Mouse (Mus musculus) NIH3T3 (cell line): ENCODE data around the gene Sin3a.

Experiments
- DNase-seq: peaks from one replicate; pipeline ENCODE4 v3.0.0-alpha.2; 2012; ENCODE audit warnings: low read depth

The Sin3a gene

DNA sequence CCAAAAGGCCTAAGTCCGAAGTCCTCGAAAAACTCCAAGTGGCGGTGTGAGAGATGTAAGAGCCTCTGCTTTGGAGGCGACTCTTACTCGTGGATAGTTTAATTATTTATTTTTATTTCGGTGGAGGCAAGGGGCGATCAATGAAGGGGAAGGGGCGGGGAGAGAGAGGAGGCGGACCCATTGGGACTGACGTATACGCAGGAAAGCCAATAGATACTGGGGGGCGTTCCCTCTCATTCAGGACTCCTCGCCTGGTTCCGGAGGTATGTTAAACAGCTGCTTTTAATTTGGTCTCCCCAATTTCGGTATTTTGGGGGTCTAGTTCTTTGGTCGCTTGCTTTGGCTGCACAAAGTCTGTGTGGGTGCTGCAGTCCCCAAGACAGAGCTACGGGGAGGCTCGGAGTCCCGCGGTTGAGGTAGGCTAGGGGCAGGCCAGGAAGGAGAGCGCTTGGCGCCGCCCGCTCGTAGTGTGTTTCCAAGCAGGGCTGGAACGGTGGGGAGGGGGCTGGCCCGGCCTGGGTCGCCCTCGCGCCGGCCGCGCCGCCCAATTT lies at the start of gene Sin3a:
Gene Sin3a, plus strand, starts transcription at position 240 of the 551 bp plus-strand sequence.
- peak; percentile 80 for DNase-seq

DNA sequence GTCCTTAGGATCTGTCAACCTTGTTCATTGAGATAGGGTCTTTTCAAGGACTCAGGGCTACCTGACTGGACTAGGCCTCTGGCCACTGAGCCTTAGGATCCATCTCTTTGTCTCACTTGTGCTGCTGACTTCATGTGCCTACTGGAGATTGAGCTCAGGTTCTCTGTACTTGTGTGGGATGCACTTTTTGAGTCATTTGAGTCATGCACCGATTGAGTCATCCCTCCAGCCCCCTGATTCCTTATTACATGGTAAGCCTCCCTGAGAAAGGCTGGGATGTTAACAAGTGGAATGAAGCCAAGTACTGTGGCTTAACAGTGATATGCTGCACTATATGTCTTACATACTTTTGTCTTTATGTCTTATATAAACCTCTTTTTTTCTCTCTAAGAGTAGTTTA lies 40.1 kb upstream of the Sin3a start:
- peak; percentile 73 for DNase-seq

- peak; percentile 82 for DNase-seq
Observed at GRCm38 (mm10) chr9:57056237-57056636, 15.6 kb upstream of the Sin3a start.

DNA sequence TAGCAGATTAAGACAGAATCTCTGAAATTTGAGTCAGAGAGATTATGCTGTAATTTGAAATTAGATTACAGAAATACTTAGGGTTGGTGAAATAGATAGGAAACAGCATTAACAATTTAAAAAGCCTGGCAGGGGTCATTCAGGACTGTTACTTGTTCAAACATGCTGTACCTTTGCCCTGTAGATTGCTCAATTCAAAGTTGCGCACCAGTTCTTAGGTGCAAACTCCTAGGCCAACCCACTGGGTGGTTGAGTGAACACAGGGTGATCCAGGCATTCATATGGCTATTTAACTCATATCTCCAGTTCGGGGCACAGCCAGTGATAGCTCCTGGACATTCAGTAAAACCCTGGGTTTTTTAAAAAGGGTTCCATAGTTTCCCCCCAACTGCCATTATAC lies 7.7 kb upstream of the Sin3a start:
- no peak for DNase-seq

GRCm38 (mm10) chr9:57068266-57068665 lies 3.6 kb upstream of the Sin3a start:
- DNase-seq: no peak

DNA sequence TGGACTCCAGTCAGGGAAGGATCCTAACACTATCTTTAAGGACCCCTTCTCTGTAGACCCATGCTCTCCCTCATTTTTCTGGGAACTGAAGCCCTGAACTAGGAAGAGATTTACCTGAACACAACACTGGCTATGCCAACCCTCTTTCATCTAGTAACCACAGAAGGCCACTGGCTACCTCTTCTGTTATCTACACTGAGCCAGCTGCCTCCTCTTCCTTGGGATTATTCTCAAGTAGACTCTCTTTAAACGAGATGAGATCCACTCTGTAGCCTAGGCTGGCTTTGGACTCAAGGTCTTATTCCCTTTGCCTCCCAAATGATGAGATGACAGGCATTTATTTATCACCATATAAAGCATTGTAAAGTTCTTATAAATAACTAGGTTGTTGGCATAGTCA lies 1.6 kb upstream of the Sin3a start:
- DNase-seq: no peak

DNA sequence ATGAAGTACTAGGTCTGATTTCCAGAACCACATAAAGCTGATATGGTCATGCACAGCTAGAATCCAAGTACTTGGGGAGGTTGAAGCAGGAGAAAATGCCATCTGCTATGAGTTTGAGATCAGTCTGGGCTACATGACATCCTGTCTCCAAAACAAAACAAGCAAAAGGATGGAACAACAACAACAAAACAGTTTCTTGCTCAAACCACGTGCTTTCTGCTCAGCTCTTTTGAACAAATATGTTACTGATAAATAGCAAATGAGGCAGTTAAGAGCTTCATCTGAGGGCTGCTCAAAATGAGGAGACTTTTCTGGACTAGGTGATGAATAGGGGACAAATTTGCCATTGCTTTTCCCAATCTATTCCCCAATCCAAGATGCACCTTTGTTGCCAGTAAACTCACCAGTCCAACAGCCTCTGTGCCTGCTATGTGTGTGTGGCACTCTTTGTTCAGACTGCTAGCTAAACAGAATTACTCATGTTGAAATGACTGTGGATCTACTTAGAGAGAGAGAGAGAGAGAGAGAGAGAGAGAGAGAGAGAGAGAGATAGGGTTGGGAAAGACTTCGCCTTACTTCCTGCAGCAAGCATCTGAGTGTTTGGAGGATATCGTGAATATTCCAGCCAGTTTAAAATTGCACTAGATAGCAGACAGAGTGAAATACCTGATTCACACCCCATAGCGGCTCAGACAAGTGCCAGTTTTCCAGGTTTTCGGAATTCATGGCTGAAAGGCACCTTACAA lies 867 bp upstream of the Sin3a start:
- DNase-seq: peak; percentile 12

GRCm38 (mm10) chr9:57072526-57072988 lies 717 bp downstream of the Sin3a start:
- DNase-seq: no peak

GRCm38 (mm10) chr9:57072989-57073789 lies 1.3 kb downstream of the Sin3a start:
- peak; percentile 98 for DNase-seq

GRCm38 (mm10) chr9:57073790-57074094 lies 1.9 kb downstream of the Sin3a start:
- DNase-seq: no peak

- peak; percentile 54 for DNase-seq
Observed at GRCm38 (mm10) chr9:57074171-57074821, 2.5 kb downstream of the Sin3a start.

DNA sequence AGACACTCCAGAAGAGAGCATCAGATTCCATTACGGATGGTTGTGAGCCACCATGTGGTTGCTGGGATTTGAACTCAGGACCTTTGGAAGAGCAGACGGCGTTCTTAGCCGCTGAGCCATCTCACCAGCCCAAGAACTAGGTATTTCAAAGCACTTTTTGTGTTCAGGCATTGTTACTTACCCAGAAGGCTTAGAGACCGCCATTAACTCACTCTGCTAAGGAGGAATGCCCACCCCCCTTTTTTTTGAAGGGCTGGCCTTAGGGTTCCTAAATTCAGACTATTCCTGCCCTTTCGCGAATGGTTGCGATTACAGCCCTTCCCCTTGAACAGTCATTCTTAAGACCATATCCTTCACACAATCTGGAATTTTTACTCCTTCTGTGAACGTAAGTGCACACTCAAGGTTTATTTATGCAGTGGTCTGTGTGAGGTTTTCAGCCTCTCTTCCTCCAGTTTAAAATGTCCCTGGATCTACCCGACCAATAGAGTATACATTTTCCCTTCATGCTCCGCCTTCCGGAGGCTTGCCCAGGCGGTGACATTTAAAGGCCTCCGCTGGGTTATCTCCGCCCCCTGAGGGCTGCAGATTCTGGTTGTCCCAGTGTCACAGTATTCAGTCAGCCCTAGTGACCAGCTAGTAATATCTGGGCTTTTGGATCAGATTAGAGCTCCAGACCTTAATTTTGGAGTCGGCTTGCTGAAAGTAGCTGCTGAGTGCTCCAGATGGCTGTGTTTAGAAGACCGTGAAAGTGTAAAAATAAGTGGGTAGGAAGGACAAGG lies 3.2 kb downstream of the Sin3a start:
- DNase-seq: peak; percentile 77

DNA sequence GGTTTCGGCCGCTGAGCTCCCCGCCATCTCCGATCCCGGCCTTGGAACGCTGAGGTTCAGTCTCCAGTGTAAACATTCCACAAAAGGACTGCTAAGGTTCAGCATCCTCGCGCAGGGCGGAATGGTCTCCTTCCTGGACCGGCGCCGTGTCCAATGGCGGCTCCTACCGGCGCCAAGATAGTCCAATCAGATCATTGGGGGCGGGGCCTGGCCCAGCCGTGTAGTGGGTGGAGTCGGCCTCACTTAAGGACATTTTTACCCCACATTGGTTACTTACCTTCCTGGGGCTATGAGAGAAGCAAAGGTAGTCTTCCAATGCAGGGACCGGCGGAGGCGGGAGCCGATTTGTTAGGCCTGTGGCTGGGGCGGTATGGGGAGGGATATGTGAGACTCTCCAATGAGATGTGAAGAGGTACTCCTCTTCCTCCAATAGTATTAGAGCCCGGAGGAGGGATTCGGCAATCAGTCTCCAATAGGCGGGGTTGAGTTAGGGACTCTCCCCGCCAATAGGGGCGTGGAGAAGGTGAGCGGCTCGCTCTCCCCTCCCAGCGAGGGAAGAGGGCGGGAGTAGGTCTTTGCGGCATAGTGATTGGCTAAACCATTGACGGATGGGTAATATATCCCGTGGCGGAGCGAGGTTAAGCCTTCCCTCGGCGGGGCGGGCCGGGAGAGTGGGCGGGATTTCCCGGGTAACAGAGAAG lies 4.0 kb downstream of the Sin3a start:
- DNase-seq: peak; percentile 97

GRCm38 (mm10) chr9:57076701-57077660 lies 5.1 kb downstream of the Sin3a start:
- peak; percentile 90 for DNase-seq

DNA sequence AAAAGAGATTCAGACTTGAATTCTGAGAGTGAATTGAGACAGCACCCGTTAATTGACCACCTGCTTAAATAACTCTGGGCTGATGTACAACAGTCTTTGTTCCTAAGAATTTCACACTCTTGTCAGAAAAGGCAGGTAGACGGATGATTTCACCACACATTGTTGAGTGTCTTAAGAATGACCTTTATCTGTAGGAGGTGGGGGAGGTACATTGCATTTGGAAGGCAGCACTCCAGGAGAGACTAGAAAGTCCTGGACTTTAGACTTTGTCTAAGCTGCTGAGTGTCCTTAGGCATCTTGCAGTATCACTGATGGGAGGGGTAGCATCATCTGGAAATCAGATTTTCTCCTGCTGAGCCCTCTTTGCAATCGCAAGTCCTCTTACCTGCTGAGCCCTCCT lies 10.4 kb downstream of the Sin3a start:
- DNase-seq: no peak

- no peak for DNase-seq
Observed at GRCm38 (mm10) chr9:57117261-57117755, 45.5 kb downstream of the Sin3a start.

DNA sequence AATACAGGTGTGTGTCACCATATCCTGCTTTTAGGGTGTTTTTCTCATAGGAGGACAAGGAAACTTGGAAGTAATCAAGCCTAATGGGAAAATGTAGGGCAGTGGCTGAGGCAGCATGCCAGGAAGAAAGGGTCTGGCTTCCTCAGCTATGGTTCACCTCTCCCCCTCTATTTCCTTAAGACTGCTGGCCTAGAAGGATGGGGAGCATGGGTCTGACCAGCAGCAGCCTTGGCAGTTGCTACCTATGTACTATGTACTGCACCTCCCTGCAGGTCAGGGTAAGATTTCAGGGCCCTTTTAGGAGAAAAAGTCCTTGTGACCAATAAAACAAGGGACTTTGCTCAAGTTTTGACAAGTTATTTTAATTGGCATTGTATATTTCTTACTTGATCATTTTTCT lies 57.8 kb downstream of the Sin3a start:
- no peak for DNase-seq

DNA sequence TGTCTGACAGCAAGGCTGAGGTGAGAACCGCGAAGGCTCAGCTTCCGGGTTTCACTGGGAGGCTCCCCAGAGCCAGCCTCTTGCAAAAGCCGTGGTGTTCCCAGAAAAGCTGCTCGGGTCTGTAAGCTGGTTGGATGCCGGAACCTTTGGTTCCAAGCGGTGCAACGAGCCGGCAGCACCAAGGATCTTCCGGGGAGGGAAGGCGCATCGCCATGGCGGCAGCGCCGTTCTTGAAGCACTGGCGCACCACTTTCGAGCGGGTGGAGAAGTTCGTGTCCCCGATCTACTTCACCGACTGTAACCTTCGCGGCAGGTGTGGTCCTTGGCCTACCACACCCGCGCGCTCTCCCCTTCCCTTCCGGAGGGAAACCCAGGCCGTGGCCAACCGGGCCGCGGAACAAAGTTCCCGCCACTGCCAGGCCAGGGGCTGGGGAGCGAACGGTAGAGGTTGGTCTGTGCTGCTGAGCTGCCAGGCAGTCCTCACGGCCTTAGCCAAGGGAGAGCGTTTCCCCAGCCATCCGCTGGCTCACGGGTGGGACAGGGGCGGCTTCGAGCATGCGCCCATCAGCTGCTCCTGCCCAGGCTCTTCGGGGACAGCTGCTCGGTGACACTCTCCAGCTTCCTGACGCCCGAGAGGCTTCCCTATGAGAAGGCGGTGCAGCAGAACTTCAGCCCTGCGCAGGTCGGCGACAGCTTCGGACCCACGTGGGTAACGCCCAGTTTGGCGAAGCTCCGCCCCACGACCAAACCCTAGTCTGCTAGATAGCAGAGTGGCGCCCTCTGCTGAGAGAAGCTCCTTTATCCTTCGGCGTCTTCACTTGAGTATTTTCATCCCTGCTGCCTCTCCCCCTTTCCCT lies 59.0 kb downstream of the Sin3a start, which contains the start of gene Man2c1:
Gene Man2c1, plus strand, starts transcription at position 114 of the 857 bp plus-strand sequence.
- DNase-seq: peak; percentile 96

DNA sequence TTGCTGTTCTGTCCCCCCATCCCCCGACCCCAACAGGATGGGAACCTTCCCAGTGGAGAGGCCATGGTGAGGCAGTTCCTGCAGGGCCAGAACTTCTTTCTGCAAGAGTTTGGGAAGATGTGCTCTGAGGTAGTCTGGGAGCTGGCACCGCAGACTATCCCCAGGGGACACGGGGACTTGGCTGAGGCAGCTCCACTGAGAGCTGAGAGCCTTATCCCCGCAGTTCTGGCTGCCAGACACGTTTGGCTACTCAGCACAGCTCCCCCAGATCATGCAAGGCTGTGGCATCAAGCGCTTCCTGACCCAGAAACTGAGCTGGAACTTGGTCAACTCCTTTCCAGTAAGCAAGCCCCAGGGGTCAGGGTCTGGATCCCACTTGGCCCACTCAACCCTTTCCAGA lies 65.4 kb downstream of the Sin3a start:
- no peak for DNase-seq
